Mouse (Mus musculus): ENCODE measurements around the gene Ly6g6e. TPM values are rescaled to one million over a fixed set of nuclear protein-coding genes. Genes with fewer than 3 reads are reported as not detected.
A peak's percentile ranks its signal among the peaks of the same experiment; 100 is the strongest.
"Not testable (repeated sequence)": the region's sequence is repeated elsewhere in the genome, so short reads cannot be mapped to it uniquely, and the experiment has no call there.

Gene Ly6g6e
- total RNA-seq, 2 experiments from 2014 or later, result not detected

DNA sequence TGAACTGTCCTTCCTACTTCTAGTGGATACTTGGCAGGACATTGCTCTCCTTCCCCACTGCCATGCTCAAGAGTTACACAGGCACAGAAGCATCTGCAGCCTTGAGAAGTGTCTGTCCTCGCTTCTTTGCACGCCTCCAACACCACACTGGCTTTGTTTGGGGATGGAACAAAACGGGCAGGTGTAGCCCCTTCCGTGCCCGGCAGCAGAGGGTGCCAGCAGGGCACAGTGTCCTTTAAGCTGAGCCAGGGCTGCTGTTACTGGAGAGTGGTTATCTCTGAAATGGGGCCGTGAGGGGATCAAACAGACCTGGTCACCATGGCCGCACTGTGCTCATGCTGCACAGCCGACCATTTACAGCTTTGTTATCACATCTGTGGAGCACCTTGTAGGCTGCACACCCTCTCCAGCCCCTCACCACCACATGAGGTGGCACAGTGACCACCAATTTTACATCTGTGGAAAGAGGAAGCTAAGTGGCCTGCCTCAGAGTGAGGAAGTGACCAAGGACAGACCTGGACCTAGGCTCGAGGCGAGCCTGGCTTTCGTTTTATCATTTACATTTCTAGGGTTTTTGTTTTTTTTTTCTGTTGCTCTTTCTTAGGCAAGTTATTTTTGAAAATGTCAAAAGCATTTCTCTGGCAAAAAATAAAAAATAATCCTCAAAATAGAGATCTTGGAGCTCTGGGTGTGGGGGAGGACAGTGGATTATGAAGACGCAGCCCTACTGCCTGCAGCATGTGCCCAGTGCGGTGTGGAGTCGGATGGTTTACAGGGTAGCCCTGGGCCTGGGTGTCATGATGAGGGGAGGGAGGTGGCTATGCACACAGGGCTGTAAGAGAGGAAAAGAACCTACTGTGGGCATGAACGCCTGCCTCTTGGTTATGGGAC lies 18.0 kb downstream of the Ly6g6e start:
- no peak for ATAC-seq (replicated peaks; ENCODE audit: low FRiP score, poor library complexity, severe bottlenecking)

GRCm38 (mm10) chr17:35096597-35096996 lies 19.9 kb downstream of the Ly6g6e start:
- ATAC-seq (replicated peaks; ENCODE audit: low FRiP score, poor library complexity, severe bottlenecking), result no peak

GRCm38 (mm10) chr17:35097164-35097655 lies 20.5 kb downstream of the Ly6g6e start:
- ATAC-seq (replicated peaks; ENCODE audit: low FRiP score, poor library complexity, severe bottlenecking), result no peak

DNA sequence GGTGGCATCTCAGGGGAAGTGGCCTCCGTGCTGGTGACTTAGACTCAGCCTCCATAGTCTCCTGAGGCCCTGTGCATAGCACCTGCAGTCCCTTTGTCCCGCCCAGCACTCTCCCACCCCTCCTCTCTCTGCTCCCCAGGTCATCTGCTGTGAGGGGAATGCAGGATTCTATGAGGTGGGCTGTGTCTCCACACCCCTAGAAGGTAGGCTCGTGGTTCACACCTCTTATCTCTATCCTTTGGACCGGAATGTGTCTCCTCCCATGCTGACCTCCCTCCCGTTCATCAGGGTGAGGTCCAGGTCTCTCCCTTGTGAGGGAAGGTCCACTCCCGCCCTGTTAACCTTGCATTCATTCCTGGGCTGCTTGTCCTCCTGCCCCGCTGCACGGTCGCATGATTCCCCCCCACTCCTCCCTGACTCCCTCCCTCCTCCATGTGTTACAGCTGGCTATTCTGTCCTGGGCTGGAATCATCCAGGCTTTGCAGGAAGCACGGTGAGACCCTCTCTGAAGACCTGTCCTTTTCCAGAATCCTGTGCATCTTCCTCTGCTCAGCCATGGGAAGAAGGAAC lies 23.6 kb downstream of the Ly6g6e start:
- no peak for ATAC-seq (replicated peaks; ENCODE audit: low FRiP score, poor library complexity, severe bottlenecking)

GRCm38 (mm10) chr17:35101161-35101560 lies 24.5 kb downstream of the Ly6g6e start:
- no peak for ATAC-seq (replicated peaks; ENCODE audit: low FRiP score, poor library complexity, severe bottlenecking)

DNA sequence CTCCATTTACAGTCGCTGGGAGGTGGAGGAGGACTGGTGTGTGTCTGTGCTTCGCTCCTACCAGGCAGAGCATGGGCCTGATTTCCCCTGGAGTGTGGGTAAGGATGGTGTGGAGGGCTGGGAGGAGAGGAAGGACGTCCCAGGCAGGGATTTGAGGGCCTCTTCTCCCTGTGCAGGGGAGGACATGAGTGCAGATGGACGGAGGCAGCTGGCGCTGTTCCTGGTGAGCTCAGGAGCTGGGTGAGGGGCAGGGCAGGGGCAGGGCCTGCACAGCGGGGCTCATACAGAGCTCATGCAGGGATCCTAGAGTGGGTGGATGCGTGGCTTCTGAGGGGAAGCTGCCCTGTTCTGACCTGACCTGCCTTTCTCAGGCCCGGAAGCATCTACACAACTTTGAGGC lies 25.6 kb downstream of the Ly6g6e start:
- ATAC-seq (replicated peaks; ENCODE audit: low FRiP score, poor library complexity, severe bottlenecking), result no peak

GRCm38 (mm10) chr17:35103221-35103690 lies 26.6 kb downstream of the Ly6g6e start:
- no peak for ATAC-seq (replicated peaks; ENCODE audit: low FRiP score, poor library complexity, severe bottlenecking)

DNA sequence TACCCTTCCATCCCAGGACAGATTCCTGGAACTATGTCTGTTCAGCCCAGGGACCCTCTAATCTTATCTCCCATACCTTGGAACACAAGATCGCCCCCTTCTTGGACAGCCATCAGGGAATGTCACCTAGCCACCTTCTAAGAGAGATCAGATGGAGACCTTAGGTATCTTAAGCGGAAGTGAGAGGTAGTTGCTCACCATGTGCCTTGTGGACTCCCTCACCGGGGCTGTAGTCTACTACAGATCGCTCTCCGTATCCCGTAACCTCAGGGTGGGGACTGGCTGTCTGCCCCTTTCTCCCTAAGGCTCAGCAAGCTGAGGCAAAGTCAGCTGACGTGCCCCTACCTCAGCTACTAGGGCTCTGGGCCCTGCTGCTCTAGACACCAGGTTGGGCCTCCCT lies 27.4 kb downstream of the Ly6g6e start:
- no peak for ATAC-seq (replicated peaks; ENCODE audit: low FRiP score, poor library complexity, severe bottlenecking)

DNA sequence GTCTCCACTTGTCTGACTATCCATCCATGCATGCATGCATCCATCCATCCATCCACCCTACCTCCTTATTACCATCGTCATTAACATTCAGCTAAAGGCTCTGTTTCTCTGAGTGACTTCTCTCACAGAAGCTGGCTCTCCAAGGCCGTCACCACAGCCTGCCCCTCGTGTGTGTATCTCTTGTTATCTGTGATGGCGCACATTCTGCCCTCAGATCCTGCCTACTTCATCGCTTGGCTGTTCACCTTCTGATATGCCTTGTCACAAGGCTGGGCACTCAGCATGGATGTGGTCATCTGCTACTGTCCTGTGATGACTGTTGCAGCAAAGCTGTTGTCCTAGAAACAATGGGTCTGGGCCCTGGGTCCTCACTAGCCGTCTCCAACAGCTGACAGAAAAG lies 28.1 kb downstream of the Ly6g6e start:
- ATAC-seq (replicated peaks; ENCODE audit: low FRiP score, poor library complexity, severe bottlenecking), result peak; percentile 89

DNA sequence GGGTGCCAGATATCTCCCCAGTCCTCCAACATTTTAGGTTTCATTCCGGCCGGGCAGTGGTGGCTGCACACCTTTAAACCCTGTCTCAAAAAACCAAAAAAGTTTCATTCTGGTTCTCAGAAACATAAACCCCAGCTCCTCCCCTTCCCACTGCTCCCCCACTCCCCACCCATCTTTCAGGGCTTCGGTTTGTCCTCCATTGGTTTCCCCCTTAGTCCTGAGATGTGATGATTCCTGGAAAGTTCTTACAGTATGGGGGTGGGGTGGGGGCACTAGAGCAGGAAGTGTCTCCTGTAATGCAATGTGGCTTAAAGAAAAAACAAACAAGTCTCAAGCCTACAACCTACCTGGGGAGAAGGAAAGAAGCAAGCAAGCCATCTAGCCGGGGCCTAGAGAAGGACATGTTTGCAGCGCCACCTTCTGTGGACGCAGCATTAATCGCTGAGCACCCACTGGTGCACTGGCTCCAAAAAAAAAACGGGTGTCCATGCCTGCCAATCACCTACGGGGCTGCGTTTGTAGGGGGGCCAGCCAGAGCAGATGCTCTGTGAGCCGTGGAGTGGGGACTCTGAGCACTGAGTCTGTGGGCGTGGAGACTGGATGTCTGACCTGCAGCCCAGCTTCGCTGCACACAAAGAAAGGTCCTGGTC lies 29.2 kb downstream of the Ly6g6e start:
- ATAC-seq (replicated peaks; ENCODE audit: low FRiP score, poor library complexity, severe bottlenecking), result peak; percentile 54

DNA sequence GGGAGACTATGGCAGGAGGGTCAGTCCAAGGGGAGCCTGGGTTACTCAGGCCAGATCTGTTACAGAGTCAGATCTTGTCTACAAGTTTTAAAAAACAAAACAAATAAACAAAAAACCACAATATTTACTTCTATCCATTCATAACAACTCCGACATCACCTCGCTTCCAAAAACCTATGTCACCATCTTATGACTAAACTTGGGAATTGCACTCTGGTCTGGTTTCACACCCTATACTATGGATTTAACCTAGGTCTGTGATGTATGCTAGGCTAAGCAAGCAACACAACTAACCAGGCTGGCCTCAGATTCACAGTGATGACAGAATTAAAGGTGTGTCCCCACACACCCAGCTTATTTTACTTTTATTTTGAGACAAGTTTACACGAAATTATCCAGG lies 29.8 kb downstream of the Ly6g6e start:
- ATAC-seq (replicated peaks; ENCODE audit: low FRiP score, poor library complexity, severe bottlenecking), result no peak

DNA sequence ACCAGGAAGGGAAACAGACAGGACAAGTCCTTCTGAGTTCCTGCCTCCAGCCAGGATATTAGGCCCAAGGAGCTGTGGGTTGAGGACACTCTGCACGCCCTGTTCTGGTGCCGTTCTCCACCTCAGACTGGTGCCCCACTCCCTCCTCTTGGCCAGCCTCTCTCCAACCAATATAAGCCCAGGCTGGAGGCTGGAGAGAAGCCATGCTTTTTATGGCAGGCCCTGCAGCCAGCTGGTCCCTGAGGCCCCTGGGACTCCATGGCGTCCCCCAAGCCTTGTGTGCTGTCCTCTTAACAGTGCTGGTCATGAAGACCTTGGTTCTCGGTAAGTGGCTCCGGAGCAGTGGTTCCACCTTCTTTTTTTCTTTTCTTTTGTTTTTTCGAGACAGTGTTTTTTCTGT lies 31.4 kb downstream of the Ly6g6e start, which contains the start of gene Ly6g5c:
TSS of gene Ly6g5c (plus strand) at position 183 of the 400 bp plus-strand sequence.
- no peak for ATAC-seq (replicated peaks; ENCODE audit: low FRiP score, poor library complexity, severe bottlenecking)

- no peak for ATAC-seq (replicated peaks; ENCODE audit: low FRiP score, poor library complexity, severe bottlenecking)
Measured at GRCm38 (mm10) chr17:35111774-35112173, 35.1 kb downstream of the Ly6g6e start.

GRCm38 (mm10) chr17:35115046-35116019 lies 38.6 kb downstream of the Ly6g6e start, which contains the start of gene Ly6g5b:
TSS of gene Ly6g5b (minus strand) at chr17:35115428.
- ATAC-seq (replicated peaks; ENCODE audit: low FRiP score, poor library complexity, severe bottlenecking), result no peak

DNA sequence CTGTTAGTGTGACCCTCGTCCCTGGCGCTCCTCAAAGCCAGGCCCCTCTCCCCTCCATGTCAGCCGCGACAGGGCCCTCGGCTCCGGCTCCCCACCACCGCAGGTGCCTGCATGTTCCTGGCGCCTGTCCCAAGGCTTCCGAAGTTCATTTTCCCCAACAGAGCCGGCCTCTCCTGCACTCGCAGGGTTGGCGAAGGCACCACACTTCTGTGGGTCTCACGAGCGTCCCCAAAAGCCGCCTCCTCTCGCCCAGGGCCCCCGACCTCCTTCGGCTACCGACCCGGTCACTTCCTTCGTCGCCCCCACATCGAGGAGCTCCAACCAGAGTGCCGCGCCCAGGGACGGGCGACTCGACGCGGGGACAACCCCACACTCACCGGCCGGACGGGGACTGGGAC lies 44.0 kb downstream of the Ly6g6e start:
- ATAC-seq (replicated peaks; ENCODE audit: low FRiP score, poor library complexity, severe bottlenecking), result peak; percentile 52

- ATAC-seq (replicated peaks; ENCODE audit: low FRiP score, poor library complexity, severe bottlenecking), result peak; percentile 93
Measured at GRCm38 (mm10) chr17:35121143-35121799, 44.6 kb downstream of the Ly6g6e start, which contains the start of gene Gpank1. TSS of gene Gpank1 (plus strand) at chr17:35121455.

DNA sequence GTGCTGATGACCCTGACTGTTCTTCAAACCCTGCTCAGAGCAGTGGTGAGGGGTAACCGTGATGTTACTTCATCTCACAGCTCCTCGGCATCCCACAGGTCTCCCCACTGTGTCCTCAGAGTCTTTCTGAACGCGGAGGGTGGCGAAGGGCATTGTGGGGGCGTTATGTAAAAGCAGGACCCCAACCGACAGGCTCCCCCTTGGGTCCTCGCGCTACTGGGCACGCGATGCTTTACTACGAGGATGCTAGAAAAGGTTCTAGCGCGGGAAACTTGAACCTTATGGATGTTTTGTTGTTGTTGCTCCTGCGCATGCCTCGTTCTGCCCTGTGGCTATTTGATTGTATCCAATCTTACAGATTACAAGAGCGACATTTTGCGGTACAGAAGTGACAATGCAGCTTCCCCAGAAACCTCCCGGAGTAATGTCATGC lies 45.2 kb downstream of the Ly6g6e start, which contains the start of gene Csnk2b:
TSS of gene Csnk2b (minus strand) at position 183 of the 433 bp plus-strand sequence.
- ATAC-seq (replicated peaks; ENCODE audit: low FRiP score, poor library complexity, severe bottlenecking), result 0 out of 2 replicates have a peak, but pooled peaks have one; percentile 0

- ATAC-seq (replicated peaks; ENCODE audit: low FRiP score, poor library complexity, severe bottlenecking), result not testable (repeated sequence)
Measured at GRCm38 (mm10) chr17:35123287-35123686, 46.6 kb downstream of the Ly6g6e start.

Measured in erythroid progenitor cell, adult 5-6 weeks (primary cell).